ENCODE assay signal across 29 mouse cellular contexts in genomic region chr16:91628673-91629072, GRCm38 (mm10). TPM values are rescaled to one million over a fixed set of nuclear protein-coding genes. Genes with fewer than 3 reads are reported as not detected.
DNase-seq lines count a peak whose midpoint lies in the region; ATAC-seq and TF ChIP-seq lines count a peak whose summit lies in the region.
"Had no signal": no experiment of that assay in that cellular context is flagged by ENCODE, and none has a peak within 500 bp of the region (broad histone marks: within the 10 kb centered on the region; RNA-seq: fewer than 3 reads in every experiment).

No protein-coding gene starts in this region.

- peak; percentile 62 for DNase-seq in lung, postnatal 0 days (ENCODE audit: low spot score)
- no peak for DNase-seq in lung, postnatal 14 days
- DNase-seq in frontal cortex, postnatal 14 days (ENCODE audit: low spot score in 2 of 2): no peak
- DNase-seq in kidney, adult 18-20 months: no peak
- DNase-seq: adrenal gland, postnatal 10 days; adrenal gland, postnatal 36 days; cerebellum, adult 11 months; cerebellum, adult 2 months; cerebellum, adult 9-11 months; cerebellum, postnatal 25 days; gastrocnemius, adult 2 months; gastrocnemius, postnatal 14 days; heart, adult 18-20 months; heart, postnatal 10 days; heart, postnatal 36 days had no signal

- no peaks in the 10 kb centered on the region for H3K9me3 ChIP-seq in lung, postnatal 0 days (ENCODE audit: low read length)
- H3K9me3 ChIP-seq: embryonic facial prominence, embryonic 12.5 days; embryonic facial prominence, embryonic 15.5 days; forebrain, embryonic 12.5 days; heart, embryonic 12.5 days; heart, embryonic 15.5 days; hindbrain, embryonic 10.5 days; hindbrain, embryonic 13.5 days had no signal

- peak; percentile 32; the same call in 1 of the 2 replicates for TF ChIP-seq EP300 in lung, postnatal 0 days (IDR thresholded peaks at IDR 0.05)

- H3K27ac ChIP-seq in lung, postnatal 0 days (ENCODE audit: low read length): no peak overlapping the region
- H3K27ac ChIP-seq: embryonic facial prominence, embryonic 12.5 days; embryonic facial prominence, embryonic 15.5 days; forebrain, embryonic 12.5 days; gastrocnemius, adult 2 months; heart, embryonic 15.5 days; hindbrain, embryonic 10.5 days; hindbrain, embryonic 13.5 days had no signal

- H3K4me1 ChIP-seq in lung, postnatal 0 days (ENCODE audit: insufficient read depth, low read depth, low read length): no peaks in the 10 kb centered on the region
- H3K4me1 ChIP-seq: embryonic facial prominence, embryonic 12.5 days; embryonic facial prominence, embryonic 15.5 days; forebrain, embryonic 12.5 days; heart, embryonic 12.5 days; heart, embryonic 15.5 days; hindbrain, embryonic 10.5 days; hindbrain, embryonic 13.5 days had no signal

- H3K9ac ChIP-seq in lung, postnatal 0 days (replicated peaks; ENCODE audit: low read depth): no peak overlapping the region
- H3K9ac ChIP-seq: embryonic facial prominence, embryonic 12.5 days; embryonic facial prominence, embryonic 15.5 days; forebrain, embryonic 12.5 days; heart, embryonic 12.5 days; heart, embryonic 15.5 days; hindbrain, embryonic 13.5 days had no signal

- no peak overlapping the region for H3K4me2 ChIP-seq in lung, postnatal 0 days (replicated peaks; ENCODE audit: low read depth, low read length)
- H3K4me2 ChIP-seq: embryonic facial prominence, embryonic 12.5 days; embryonic facial prominence, embryonic 15.5 days; forebrain, embryonic 12.5 days; heart, embryonic 12.5 days; heart, embryonic 15.5 days; hindbrain, embryonic 13.5 days had no signal

- no peak overlapping the region for H3K4me3 ChIP-seq in lung, postnatal 0 days (ENCODE audit: low read depth, low read length)
- H3K4me3 ChIP-seq: embryonic facial prominence, embryonic 12.5 days; embryonic facial prominence, embryonic 15.5 days; forebrain, embryonic 12.5 days; gastrocnemius, adult 2 months; heart, embryonic 12.5 days; heart, embryonic 15.5 days; hindbrain, embryonic 10.5 days; hindbrain, embryonic 13.5 days had no signal

- TF ChIP-seq CTCF in lung, postnatal 0 days (IDR thresholded peaks at IDR 0.05): no peak

- ATAC-seq in lung, postnatal 0 days: peak; percentile 67
- peak; percentile 94 for ATAC-seq in granulocyte monocyte progenitor cell, adult 5-6 weeks (replicated peaks; ENCODE audit: poor library complexity, severe bottlenecking)
- peak; percentile 70 for ATAC-seq in monocyte, adult 5-6 weeks (replicated peaks; ENCODE audit: insufficient number of reproducible peaks, low FRiP score, low TSS enrichment, poor library complexity, severe bottlenecking)
- ATAC-seq: activated CD4-positive, CD25-positive, alpha-beta regulatory T cell, adult 4 months; CD4-positive, CD25-positive, alpha-beta regulatory T cell, adult 4 months; forebrain, embryonic 16.5 days; hindbrain, embryonic 16.5 days; intestine, postnatal 0 days had no signal

- 67% methylated on average over 3 of the region's 3 CpGs for WGBS in lung, postnatal 0 days

- H3K36me3 ChIP-seq in lung, postnatal 0 days (ENCODE audit: insufficient read depth, low read length): peaks cover 32% of the 10 kb centered on the region; the same call in 1 of the 2 replicates

- no peaks in the 10 kb centered on the region for H3K27me3 ChIP-seq in lung, postnatal 0 days (replicated peaks; ENCODE audit: insufficient read depth, low read length)
- H3K27me3 ChIP-seq: embryonic facial prominence, embryonic 12.5 days; embryonic facial prominence, embryonic 15.5 days; forebrain, embryonic 12.5 days; heart, embryonic 12.5 days; heart, embryonic 15.5 days; hindbrain, embryonic 13.5 days had no signal

RNA-seq across cellular contexts. Expression of gene Dnajc28, which starts 9.8 kb away (rescaled TPM):
- polyA plus RNA-seq in lung, postnatal 0 days (2015; fragmentation: Nextera tagmentation; extraction: Ambion mirVana): 6.1 and 6.2 TPM in 2 replicates
- 2.4 and 2.8 TPM in 2 replicates for total RNA-seq in granulocyte monocyte progenitor cell, adult 5-6 weeks (2014; fragmentation: Nextera tagmentation)
- total RNA-seq in granulocyte monocyte progenitor cell, adult 5-6 weeks (2017): 6.1 and 9.2 TPM in 2 replicates
- total RNA-seq in monocyte, adult 5-6 weeks (2017): 1.1 to 3.1 TPM (median 1.6 TPM) in 3 replicates

RNA-seq across cellular contexts. Expression of gene Gart, which starts 18.1 kb away (rescaled TPM):
- polyA plus RNA-seq in lung, postnatal 0 days (2015; fragmentation: Nextera tagmentation; extraction: Ambion mirVana): 27.3 and 30.9 TPM in 2 replicates
- 169 and 244 TPM in 2 replicates for total RNA-seq in granulocyte monocyte progenitor cell, adult 5-6 weeks (2014; fragmentation: Nextera tagmentation)
- 443 and 453 TPM in 2 replicates for total RNA-seq in granulocyte monocyte progenitor cell, adult 5-6 weeks (2017)
- 45.6 to 47.6 TPM (median 47.0 TPM) in 3 replicates for total RNA-seq in monocyte, adult 5-6 weeks (2017)

RNA-seq across cellular contexts. Expression of gene Son, which starts 18.6 kb away (rescaled TPM):
- 132 and 143 TPM in 2 replicates for polyA plus RNA-seq in lung, postnatal 0 days (2015; fragmentation: Nextera tagmentation; extraction: Ambion mirVana)
- total RNA-seq in granulocyte monocyte progenitor cell, adult 5-6 weeks (2014; fragmentation: Nextera tagmentation): 326 and 356 TPM in 2 replicates
- 242 and 285 TPM in 2 replicates for total RNA-seq in granulocyte monocyte progenitor cell, adult 5-6 weeks (2017)
- total RNA-seq in monocyte, adult 5-6 weeks (2017): 374 to 473 TPM (median 406 TPM) in 3 replicates

RNA-seq across cellular contexts. Expression of gene Tmem50b, which starts 31.1 kb away (rescaled TPM):
- 160 and 169 TPM in 2 replicates for polyA plus RNA-seq in lung, postnatal 0 days (2015; fragmentation: Nextera tagmentation; extraction: Ambion mirVana)
- 56.8 and 64.9 TPM in 2 replicates for total RNA-seq in granulocyte monocyte progenitor cell, adult 5-6 weeks (2014; fragmentation: Nextera tagmentation)
- total RNA-seq in granulocyte monocyte progenitor cell, adult 5-6 weeks (2017): 38.5 and 41.1 TPM in 2 replicates
- 44.6 to 80.4 TPM (median 63.0 TPM) in 3 replicates for total RNA-seq in monocyte, adult 5-6 weeks (2017)

RNA-seq across cellular contexts. Expression of gene Donson, which starts 59.9 kb away (rescaled TPM):
- 6.0 and 8.0 TPM in 2 replicates for polyA plus RNA-seq in lung, postnatal 0 days (2015; fragmentation: Nextera tagmentation; extraction: Ambion mirVana)
- total RNA-seq in granulocyte monocyte progenitor cell, adult 5-6 weeks (2014; fragmentation: Nextera tagmentation): 13.1 and 23.0 TPM in 2 replicates
- total RNA-seq in granulocyte monocyte progenitor cell, adult 5-6 weeks (2017): 20.8 and 32.8 TPM in 2 replicates
- 44.3 to 63.9 TPM (median 50.9 TPM) in 3 replicates for total RNA-seq in monocyte, adult 5-6 weeks (2017)
